Mouse (Mus musculus) midbrain, embryonic 14.5 days (tissue): ENCODE measurements at regions not wholly inside any gene's neighbourhood (a gene's known extent, or its start where the extent isn't known, plus 50 kb on each side); places are given as distances from the start of the nearest gene placed in this dataset.

ENCODE experiments used
- ATAC-seq: fragments of 200-750 bp; cut with Nextera tagmentation; 2 replicates; pipeline ENCODE4 v1.8.0; 2017; ENCODE audit warnings: moderate number of reproducible peaks, moderate library complexity; ENCODE audit not compliant: low FRiP score, low TSS enrichment
- DNase-seq: peaks from one replicate; pipeline ENCODE4 v3.0.0-alpha.2; 2015
- H3K27ac ChIP-seq: fragments of 300-500 bp; sonication (generic); replicated peaks from 2 replicates; pipeline ENCODE4 v1.5.1; 2014; ENCODE audit warnings: mild to moderate bottlenecking, low read depth, low read length, moderate library complexity
- H3K27me3 ChIP-seq: fragments of 300-500 bp; sonication (generic); 2 replicates; pipeline ENCODE4 v1.6.1; 2014; ENCODE audit warnings: low read length, control low read depth, mixed read lengths; ENCODE audit not compliant: control insufficient read depth, insufficient read depth
- H3K36me3 ChIP-seq: fragments of 300-500 bp; sonication (generic); 2 replicates; pipeline ENCODE4 v1.6.1; 2014; ENCODE audit warnings: low read length, control low read depth; ENCODE audit not compliant: control insufficient read depth, insufficient read depth
- H3K4me1 ChIP-seq: fragments of 300-500 bp; sonication (generic); 2 replicates; pipeline ENCODE4 v1.6.1; 2014; ENCODE audit warnings: mild to moderate bottlenecking, antibody characterized with exemption, low read length, control low read depth; ENCODE audit not compliant: control insufficient read depth, insufficient read depth
- H3K4me2 ChIP-seq: fragments of 300-500 bp; sonication (generic); 2 replicates; pipeline ENCODE4 v1.6.1; 2014; ENCODE audit warnings: mild to moderate bottlenecking, low read length, moderate library complexity
- H3K4me3 ChIP-seq: fragments of 300-500 bp; sonication (generic); replicated peaks from 2 replicates; pipeline ENCODE4 v1.5.1; 2014; ENCODE audit warnings: low read depth, low read length
- H3K9ac ChIP-seq: fragments of 300-500 bp; sonication (generic); replicated peaks from 2 replicates; pipeline ENCODE4 v1.6.1; 2014; ENCODE audit warnings: mild to moderate bottlenecking, low read length, moderate library complexity
- H3K9me3 ChIP-seq: fragments of 300-500 bp; sonication (generic); 2 replicates; pipeline ENCODE4 v1.6.1; 2016; ENCODE audit warnings: low read length, control low read depth, mixed read lengths; ENCODE audit not compliant: control insufficient read depth
- WGBS: fragments of 180-500 bp; shearing (Covaris S2); extraction: QIAGEN DNeasy Blood & Tissue Kit; methylation state at CpG from one replicate; pipeline ENCODE4 v1.1.7; 2014; 5-methylcytosine and 5-hydroxymethylcytosine counted together

GRCm38 (mm10) chr13:92924021-92924420 is 79.5 kb downstream of the Mtx3 start:
- no peaks in the 10 kb centered on the region for H3K4me1 ChIP-seq
- no peaks in the 10 kb centered on the region for H3K27me3 ChIP-seq
- H3K9me3 ChIP-seq: no peaks in the 10 kb centered on the region
- H3K36me3 ChIP-seq: no peaks in the 10 kb centered on the region
- no peak overlapping the region for H3K9ac ChIP-seq
- H3K4me3 ChIP-seq: no peak overlapping the region
- no peak overlapping the region for H3K4me2 ChIP-seq
- DNase-seq (no peak), ATAC-seq (no peak)
- no peak overlapping the region for H3K27ac ChIP-seq
- 81% methylated on average over 3 of the region's 3 CpGs for WGBS

DNA sequence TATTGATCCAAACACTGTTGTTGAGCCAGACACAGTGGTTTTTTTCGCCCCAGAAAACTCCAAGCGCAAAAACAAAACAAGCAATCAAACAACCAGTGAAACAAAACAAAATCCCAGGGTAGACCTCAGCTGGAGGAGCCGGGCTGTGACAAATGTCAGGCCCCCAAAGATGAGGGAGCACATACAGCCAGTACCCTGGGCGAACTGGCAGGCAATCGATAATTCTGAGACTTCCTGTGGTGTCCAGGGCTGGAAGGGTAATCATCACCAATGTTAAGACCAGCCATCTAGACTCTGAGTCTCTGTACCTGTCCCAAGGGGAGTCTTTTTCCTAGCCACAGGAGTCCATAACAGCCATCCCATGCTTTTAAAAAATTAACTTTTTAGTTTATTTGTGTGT is 80.6 kb downstream of the Mtx3 start:
- H3K4me2 ChIP-seq: no peak overlapping the region
- 90% methylated on average over 5 of the region's 5 CpGs for WGBS
- H3K9me3 ChIP-seq: no peaks in the 10 kb centered on the region
- H3K9ac ChIP-seq: no peak overlapping the region
- DNase-seq: no peak
- no peaks in the 10 kb centered on the region for H3K36me3 ChIP-seq
- no peaks in the 10 kb centered on the region for H3K27me3 ChIP-seq
- ATAC-seq: no peak
- H3K27ac ChIP-seq: no peak overlapping the region
- H3K4me3 ChIP-seq: no peak overlapping the region
- no peaks in the 10 kb centered on the region for H3K4me1 ChIP-seq

GRCm38 (mm10) chr13:92928551-92928950 is 84.0 kb downstream of the Mtx3 start:
- no peak overlapping the region for H3K27ac ChIP-seq
- H3K9me3 ChIP-seq: no peaks in the 10 kb centered on the region
- no peak for ATAC-seq
- H3K4me3 ChIP-seq: no peak overlapping the region
- no peaks in the 10 kb centered on the region for H3K27me3 ChIP-seq
- H3K4me2 ChIP-seq: no peak overlapping the region
- H3K36me3 ChIP-seq: no peaks in the 10 kb centered on the region
- no peak for DNase-seq
- no peak overlapping the region for H3K9ac ChIP-seq
- WGBS: 85% methylated on average over 1 of the region's 1 CpGs
- H3K4me1 ChIP-seq: no peaks in the 10 kb centered on the region

- H3K36me3 ChIP-seq: no peaks in the 10 kb centered on the region
- no peak overlapping the region for H3K27ac ChIP-seq
- 85% methylated on average over 2 of the region's 2 CpGs for WGBS
- no peak overlapping the region for H3K4me2 ChIP-seq
- ATAC-seq: no peak
- H3K27me3 ChIP-seq: no peaks in the 10 kb centered on the region
- H3K4me1 ChIP-seq: no peaks in the 10 kb centered on the region
- no peak overlapping the region for H3K9ac ChIP-seq
- no peak for DNase-seq
- no peaks in the 10 kb centered on the region for H3K9me3 ChIP-seq
- no peak overlapping the region for H3K4me3 ChIP-seq
Measured at GRCm38 (mm10) chr13:92931696-92932095, 87.1 kb downstream of the Mtx3 start.

- Histone ChIP-seq H3K27ac (no peak overlapping the region), H3K4me1 (no peaks in the 10 kb centered on the region), H3K36me3 (no peaks in the 10 kb centered on the region), H3K4me3 (no peak overlapping the region), H3K9ac (no peak overlapping the region), H3K27me3 (no peaks in the 10 kb centered on the region), H3K9me3 (no peaks in the 10 kb centered on the region), H3K4me2 (no peak overlapping the region)
- 95% methylated on average over 7 of the region's 7 CpGs for WGBS
- no peak for DNase-seq
- no peak for ATAC-seq
Measured at GRCm38 (mm10) chr13:92939032-92939431, 94.5 kb downstream of the Mtx3 start.

DNA sequence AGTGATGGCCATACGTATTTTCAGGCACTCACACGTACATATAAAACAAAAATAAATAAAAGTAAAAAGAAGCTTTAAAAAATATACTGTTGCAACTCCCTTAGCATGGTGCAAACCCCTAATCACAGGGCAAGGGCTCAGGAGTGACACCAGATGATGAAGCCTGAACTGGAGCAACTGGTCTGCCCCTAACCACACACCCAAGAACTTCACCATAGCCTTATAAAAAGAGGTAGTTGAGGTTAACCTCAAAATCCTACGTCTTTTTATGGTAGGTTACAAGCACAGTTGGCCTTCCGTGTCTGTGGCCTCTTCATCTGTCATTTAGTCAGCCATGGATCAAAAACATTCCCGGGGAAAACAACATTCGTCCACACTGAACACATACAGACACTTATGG is 96.0 kb downstream of the Mtx3 start:
- Histone ChIP-seq H3K9ac (no peak overlapping the region), H3K9me3 (no peaks in the 10 kb centered on the region), H3K4me3 (no peak overlapping the region), H3K4me1 (no peaks in the 10 kb centered on the region), H3K36me3 (no peaks in the 10 kb centered on the region), H3K27me3 (no peaks in the 10 kb centered on the region), H3K27ac (no peak overlapping the region), H3K4me2 (no peak overlapping the region)
- 85% methylated on average over 6 of the region's 6 CpGs for WGBS
- ATAC-seq (no peak), DNase-seq (no peak)

DNA sequence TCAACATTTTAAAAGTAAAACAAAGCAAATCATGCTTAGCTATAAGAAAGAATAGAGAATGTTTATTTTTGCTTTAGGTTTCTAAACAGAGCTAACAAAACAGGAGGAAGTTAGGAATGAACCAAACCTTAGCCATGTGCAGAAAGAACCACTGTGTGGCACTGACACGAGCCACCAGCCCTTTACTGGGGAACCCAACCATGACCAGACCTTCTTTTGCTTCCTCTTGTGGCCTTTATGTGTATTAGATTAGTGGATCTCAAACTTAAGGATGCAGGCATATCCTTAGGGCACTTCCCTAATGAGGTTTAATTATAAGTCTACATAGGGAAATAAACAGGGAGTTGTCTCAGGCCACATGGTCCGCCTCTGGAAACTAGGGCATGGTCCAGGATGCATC is 104.0 kb downstream of the Mtx3 start:
- H3K36me3 ChIP-seq: no peaks in the 10 kb centered on the region
- ATAC-seq (no peak), DNase-seq (no peak)
- no peak overlapping the region for H3K9ac ChIP-seq
- WGBS: 68% methylated on average over 2 of the region's 2 CpGs
- H3K9me3 ChIP-seq: no peaks in the 10 kb centered on the region
- no peak overlapping the region for H3K4me3 ChIP-seq
- no peaks in the 10 kb centered on the region for H3K27me3 ChIP-seq
- no peak overlapping the region for H3K4me2 ChIP-seq
- H3K4me1 ChIP-seq: no peaks in the 10 kb centered on the region
- no peak overlapping the region for H3K27ac ChIP-seq

DNA sequence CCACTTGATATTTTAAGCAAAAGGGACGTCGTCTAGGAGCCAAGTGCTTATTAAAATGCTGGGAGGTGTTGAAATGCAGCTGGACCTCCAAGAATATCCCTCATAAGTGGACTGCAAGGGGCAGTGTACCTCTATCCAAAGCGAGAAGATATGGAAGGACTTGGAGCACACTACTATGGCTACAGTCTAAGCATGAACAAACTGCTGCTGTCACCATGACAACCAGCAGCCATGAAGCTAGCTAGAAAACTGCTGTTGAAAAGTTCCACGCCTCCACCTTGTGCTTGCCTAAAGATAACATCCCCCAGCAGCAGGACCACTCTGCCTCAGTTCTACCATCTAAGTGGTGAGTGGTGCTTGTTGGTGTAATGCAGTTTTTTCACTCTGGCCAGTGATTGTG is 115.5 kb downstream of the Mtx3 start:
- no peaks in the 10 kb centered on the region for H3K36me3 ChIP-seq
- no peaks in the 10 kb centered on the region for H3K27me3 ChIP-seq
- H3K9ac ChIP-seq: no peak overlapping the region
- H3K27ac ChIP-seq: no peak overlapping the region
- DNase-seq: peak; percentile 46
- no peak for ATAC-seq
- no peak overlapping the region for H3K4me2 ChIP-seq
- no peaks in the 10 kb centered on the region for H3K9me3 ChIP-seq
- 48% methylated on average over 4 of the region's 4 CpGs for WGBS
- H3K4me1 ChIP-seq: no peaks in the 10 kb centered on the region
- no peak overlapping the region for H3K4me3 ChIP-seq

- Histone ChIP-seq H3K9me3 (no peaks in the 10 kb centered on the region), H3K4me1 (no peaks in the 10 kb centered on the region), H3K4me2 (no peak overlapping the region), H3K27ac (no peak overlapping the region), H3K4me3 (no peak overlapping the region), H3K36me3 (no peaks in the 10 kb centered on the region), H3K27me3 (no peaks in the 10 kb centered on the region), H3K9ac (no peak overlapping the region)
- 88% methylated on average over 5 of the region's 5 CpGs for WGBS
- DNase-seq (no peak), ATAC-seq (no peak)
Measured at GRCm38 (mm10) chr13:92962625-92963024, 118.1 kb downstream of the Mtx3 start.
